Mouse (Mus musculus): ENCODE results near the gene Irf2bpl.

DNA sequence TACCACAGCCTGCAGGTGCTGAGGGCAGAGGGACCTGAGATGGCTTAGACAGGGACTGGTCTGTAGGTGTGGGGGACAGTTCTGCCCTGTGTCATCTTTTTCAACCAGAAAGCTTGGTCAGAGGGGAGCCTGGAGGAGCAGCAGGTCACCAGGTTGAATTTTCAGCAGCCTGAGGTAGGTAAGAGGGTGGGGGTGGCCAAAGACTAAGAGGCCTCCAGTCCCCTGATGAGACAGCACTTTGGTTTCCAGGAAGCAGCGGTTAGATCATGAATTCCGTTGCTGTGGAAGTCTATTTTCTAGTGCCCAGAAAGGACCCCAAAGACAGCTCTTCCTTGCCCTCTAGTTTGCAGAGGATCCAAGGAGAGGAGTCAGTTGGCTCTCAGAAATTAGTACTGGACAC, 29.8 kb upstream of the Irf2bpl start:
- TF ChIP-seq E2F4 (IDR thresholded peaks at IDR 0.05; ENCODE audit: insufficient read depth), result no peak
- TF ChIP-seq POLR2A (IDR thresholded peaks at IDR 0.05; ENCODE audit: insufficient read length, low read depth), result no peak
- no peak for TF ChIP-seq MYOG (IDR thresholded peaks at IDR 0.05; ENCODE audit: control insufficient read depth in 1 of 3, insufficient read depth in 1 of 3, insufficient read length in 2 of 3, low read depth in 2 of 3)
- no peak for TF ChIP-seq USF1 (IDR thresholded peaks at IDR 0.05; ENCODE audit: low read depth)
- TF ChIP-seq SRF (IDR thresholded peaks at IDR 0.05; ENCODE audit: control insufficient read depth, insufficient read length, low read depth), result no peak
- TF ChIP-seq TCF3 (IDR thresholded peaks at IDR 0.05; ENCODE audit: insufficient read length, low read depth), result no peak
- TF ChIP-seq MAX (IDR thresholded peaks at IDR 0.05; ENCODE audit: low read depth), result no peak
- TF ChIP-seq CEBPB (IDR thresholded peaks at IDR 0.05; ENCODE audit: insufficient read depth, poor library complexity, severe bottlenecking), result no peak
- TF ChIP-seq POLR2AphosphoS2 (IDR thresholded peaks at IDR 0.05; ENCODE audit: insufficient read length, low read depth), result no peak
- no peak for TF ChIP-seq TCF12 (IDR thresholded peaks at IDR 0.05; ENCODE audit: insufficient read depth, poor library complexity, severe bottlenecking)

Measured in myocyte (in vitro differentiated cells).